Mouse (Mus musculus): Measurements from ENCODE around the gene Tmtc2. TPM values are rescaled to one million over a fixed set of nuclear protein-coding genes. Genes with fewer than 3 reads are reported as not detected.

The Tmtc2 gene
- total and polyA plus RNA-seq, 2 experiments from 2014 or later, result 1.5 to 4.5 TPM

DNA sequence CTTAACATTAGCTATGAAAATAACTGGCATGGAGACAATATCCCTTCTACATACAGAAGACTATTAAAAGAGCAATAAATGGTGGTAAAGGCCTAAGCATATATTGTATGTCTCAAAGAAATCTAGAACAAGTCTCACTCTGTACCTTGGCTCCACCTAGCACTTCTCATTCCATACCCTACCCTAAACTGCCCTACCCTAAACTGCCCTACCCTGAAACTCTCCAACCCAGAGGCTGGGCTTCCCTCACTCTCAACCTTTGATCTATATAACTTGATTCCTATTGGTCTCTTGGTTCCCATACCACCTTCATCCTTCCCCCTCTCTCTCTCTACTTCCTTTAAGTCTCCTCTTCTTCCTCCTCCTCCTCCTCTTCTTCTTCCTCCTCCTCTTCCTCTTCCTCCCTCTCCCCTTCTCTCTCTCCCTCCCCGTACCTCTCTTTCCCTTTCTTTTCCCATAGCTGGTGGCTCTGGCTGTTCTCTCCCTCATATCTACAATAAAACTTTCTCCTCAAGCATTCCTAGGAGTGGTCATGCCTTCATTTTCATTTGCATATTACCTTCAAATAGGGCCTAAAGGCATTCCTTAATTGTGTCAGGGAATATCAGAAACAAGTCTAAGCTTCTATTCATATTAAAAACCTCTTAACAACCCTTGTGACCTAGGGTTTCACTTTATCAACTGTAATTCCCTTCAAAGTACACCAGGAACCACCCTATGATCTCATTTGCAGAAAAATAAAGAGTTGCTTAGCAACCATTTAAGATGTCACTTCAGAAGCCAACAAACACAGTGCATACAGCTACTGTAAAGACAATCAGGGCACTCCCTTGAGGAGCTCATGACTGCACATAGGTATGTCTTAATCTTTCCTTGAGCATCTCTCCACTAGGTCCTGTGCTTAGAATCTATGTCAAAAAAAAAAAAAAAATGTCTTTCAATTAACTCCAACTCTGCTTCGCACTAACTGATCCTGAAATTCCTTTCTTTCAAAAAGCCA is 29.9 kb downstream of the Tmtc2 start:
- ATAC-seq (ENCODE audit: insufficient read depth, low read depth), result no peak
- no peak overlapping the region for H3K4me3 ChIP-seq (ENCODE audit: low read depth, low read length)
- no peaks in the 10 kb centered on the region for H3K9me3 ChIP-seq (replicated peaks; ENCODE audit: control insufficient read depth, low read length)
- H3K9ac ChIP-seq (replicated peaks; ENCODE audit: low read depth, low read length), result no peak overlapping the region
- no peaks in the 10 kb centered on the region for H3K36me3 ChIP-seq (replicated peaks; ENCODE audit: control insufficient read depth, insufficient read depth, low read length)
- no peaks in the 10 kb centered on the region for H3K27me3 ChIP-seq (ENCODE audit: control insufficient read depth, insufficient read depth, low read length)
- DNase-seq (ENCODE audit: low spot score), result no peak
- H3K4me2 ChIP-seq (ENCODE audit: low read depth, low read length), result no peak overlapping the region
- no peaks in the 10 kb centered on the region for H3K4me1 ChIP-seq (ENCODE audit: control insufficient read depth, insufficient read depth)
- TF ChIP-seq EP300 (IDR thresholded peaks at IDR 0.05; ENCODE audit: low read depth) (no peak), CTCF (IDR thresholded peaks at IDR 0.05; ENCODE audit: low read depth) (no peak)
- WGBS, result 87% methylated on average over 2 of the region's 2 CpGs
- H3K27ac ChIP-seq (ENCODE audit: low read depth), result no peak overlapping the region

DNA sequence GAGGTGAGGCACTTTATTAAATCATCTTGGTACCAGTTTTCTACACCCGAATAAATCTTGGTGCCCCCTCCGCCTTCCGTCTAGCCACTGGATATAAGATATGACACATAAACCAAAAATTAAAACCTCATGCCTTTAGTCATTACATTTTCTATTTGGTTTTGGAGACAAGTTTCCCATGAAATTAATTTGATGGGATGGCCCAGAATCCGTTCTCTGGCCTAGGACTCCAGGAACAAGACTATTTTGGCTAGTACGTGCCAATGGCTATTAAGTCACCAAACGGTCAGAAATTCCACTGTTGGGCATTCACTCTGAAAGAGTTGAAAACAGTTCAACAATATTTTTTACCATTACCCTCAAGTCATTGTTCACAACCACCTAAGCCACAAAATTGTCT is 32.2 kb downstream of the Tmtc2 start:
- no peak for DNase-seq (ENCODE audit: low spot score)
- no peak overlapping the region for H3K27ac ChIP-seq (ENCODE audit: low read depth)
- no peaks in the 10 kb centered on the region for H3K4me1 ChIP-seq (ENCODE audit: control insufficient read depth, insufficient read depth)
- H3K27me3 ChIP-seq (ENCODE audit: control insufficient read depth, insufficient read depth, low read length), result no peaks in the 10 kb centered on the region
- no peaks in the 10 kb centered on the region for H3K9me3 ChIP-seq (replicated peaks; ENCODE audit: control insufficient read depth, low read length)
- WGBS, result 92% methylated on average over 6 of the region's 6 CpGs
- no peak overlapping the region for H3K9ac ChIP-seq (replicated peaks; ENCODE audit: low read depth, low read length)
- ATAC-seq (ENCODE audit: insufficient read depth, low read depth), result no peak
- H3K36me3 ChIP-seq (replicated peaks; ENCODE audit: control insufficient read depth, insufficient read depth, low read length), result no peaks in the 10 kb centered on the region
- no peak overlapping the region for H3K4me2 ChIP-seq (ENCODE audit: low read depth, low read length)
- H3K4me3 ChIP-seq (ENCODE audit: low read depth, low read length), result no peak overlapping the region
- TF ChIP-seq EP300 (IDR thresholded peaks at IDR 0.05; ENCODE audit: low read depth) (no peak), CTCF (IDR thresholded peaks at IDR 0.05; ENCODE audit: low read depth) (no peak)

DNA sequence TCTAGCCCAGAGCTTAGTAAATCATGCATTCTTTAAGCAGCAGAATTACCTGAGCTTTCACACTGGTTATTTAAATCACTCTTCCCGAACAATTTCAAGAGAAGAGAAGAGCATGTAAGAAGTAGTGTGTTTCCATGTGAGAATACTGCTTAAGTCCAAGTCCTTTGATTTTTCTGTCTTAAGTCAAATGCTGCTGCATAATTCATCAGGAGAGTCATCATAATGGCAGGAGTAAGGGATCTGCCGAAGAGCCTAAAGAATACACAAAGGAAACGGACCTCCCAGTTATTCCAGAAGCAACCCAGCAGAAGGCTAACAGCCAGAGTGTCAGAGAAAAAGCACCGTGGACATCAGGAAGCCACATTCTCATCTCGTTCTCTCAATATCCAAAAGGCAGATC is 34.6 kb downstream of the Tmtc2 start:
- no peak overlapping the region for H3K4me3 ChIP-seq (ENCODE audit: low read depth, low read length)
- no peaks in the 10 kb centered on the region for H3K27me3 ChIP-seq (ENCODE audit: control insufficient read depth, insufficient read depth, low read length)
- H3K36me3 ChIP-seq (replicated peaks; ENCODE audit: control insufficient read depth, insufficient read depth, low read length), result no peaks in the 10 kb centered on the region
- TF ChIP-seq EP300 (IDR thresholded peaks at IDR 0.05; ENCODE audit: low read depth) (no peak), CTCF (IDR thresholded peaks at IDR 0.05; ENCODE audit: low read depth) (no peak)
- no peak overlapping the region for H3K4me2 ChIP-seq (ENCODE audit: low read depth, low read length)
- H3K4me1 ChIP-seq (ENCODE audit: control insufficient read depth, insufficient read depth), result no peaks in the 10 kb centered on the region
- ATAC-seq (ENCODE audit: insufficient read depth, low read depth) (no peak), DNase-seq (ENCODE audit: low spot score) (no peak)
- no peak overlapping the region for H3K27ac ChIP-seq (ENCODE audit: low read depth)
- no peaks in the 10 kb centered on the region for H3K9me3 ChIP-seq (replicated peaks; ENCODE audit: control insufficient read depth, low read length)
- H3K9ac ChIP-seq (replicated peaks; ENCODE audit: low read depth, low read length), result no peak overlapping the region
- 67% methylated on average over 5 of the region's 5 CpGs for WGBS

DNA sequence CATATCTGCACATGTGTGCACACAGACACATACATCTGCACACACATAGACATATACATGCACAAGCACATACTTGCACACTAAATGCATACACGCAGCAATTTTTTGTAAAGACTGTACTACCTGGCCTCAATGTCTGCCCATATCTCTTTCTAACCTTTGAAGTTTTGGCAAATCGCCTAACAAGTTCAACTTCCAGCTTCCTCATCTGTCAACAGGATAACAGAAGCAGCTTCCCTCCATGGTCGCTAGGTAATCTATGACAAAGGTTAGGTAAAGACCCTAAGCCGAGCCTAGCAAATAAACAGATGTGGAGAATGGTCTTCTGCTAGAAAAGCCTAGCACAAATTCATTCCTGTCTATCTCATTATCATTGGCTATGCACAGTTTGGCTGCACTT is 37.3 kb downstream of the Tmtc2 start:
- H3K4me2 ChIP-seq (ENCODE audit: low read depth, low read length), result no peak overlapping the region
- DNase-seq (ENCODE audit: low spot score), result no peak
- ATAC-seq (ENCODE audit: insufficient read depth, low read depth), result no peak
- no peak overlapping the region for H3K27ac ChIP-seq (ENCODE audit: low read depth)
- no peaks in the 10 kb centered on the region for H3K27me3 ChIP-seq (ENCODE audit: control insufficient read depth, insufficient read depth, low read length)
- H3K4me1 ChIP-seq (ENCODE audit: control insufficient read depth, insufficient read depth), result no peaks in the 10 kb centered on the region
- no peaks in the 10 kb centered on the region for H3K9me3 ChIP-seq (replicated peaks; ENCODE audit: control insufficient read depth, low read length)
- H3K9ac ChIP-seq (replicated peaks; ENCODE audit: low read depth, low read length), result no peak overlapping the region
- H3K4me3 ChIP-seq (ENCODE audit: low read depth, low read length), result no peak overlapping the region
- WGBS, result 60% methylated on average over 4 of the region's 4 CpGs
- TF ChIP-seq EP300 (IDR thresholded peaks at IDR 0.05; ENCODE audit: low read depth) (no peak), CTCF (IDR thresholded peaks at IDR 0.05; ENCODE audit: low read depth) (no peak)
- no peaks in the 10 kb centered on the region for H3K36me3 ChIP-seq (replicated peaks; ENCODE audit: control insufficient read depth, insufficient read depth, low read length)

DNA sequence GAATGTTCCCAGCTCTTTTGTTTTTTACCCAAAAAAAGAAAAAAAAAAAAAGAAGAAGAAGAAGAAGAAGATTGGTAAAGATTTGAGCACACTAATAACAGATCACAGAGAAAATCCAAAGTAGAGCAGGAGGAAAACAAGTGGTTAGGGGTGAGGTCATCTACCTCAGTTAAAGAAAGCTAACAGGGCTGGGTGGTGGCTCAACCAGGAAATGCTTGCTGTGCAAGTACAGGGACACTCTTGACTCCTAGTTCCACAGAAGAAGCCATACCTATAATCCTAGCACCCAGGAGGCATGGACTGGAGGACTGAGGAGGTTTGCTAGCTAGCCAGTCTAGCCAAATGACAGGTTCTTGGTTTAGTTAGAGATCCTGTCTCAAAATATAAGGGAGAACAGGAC is 38.4 kb downstream of the Tmtc2 start:
- Histone ChIP-seq H3K4me1 (ENCODE audit: control insufficient read depth, insufficient read depth) (peaks cover 2% of the 10 kb centered on the region; the same call in 1 of the 2 replicates), H3K9me3 (replicated peaks; ENCODE audit: control insufficient read depth, low read length) (no peaks in the 10 kb centered on the region), H3K4me2 (ENCODE audit: low read depth, low read length) (no peak overlapping the region), H3K27ac (ENCODE audit: low read depth) (no peak overlapping the region), H3K27me3 (ENCODE audit: control insufficient read depth, insufficient read depth, low read length) (no peaks in the 10 kb centered on the region), H3K4me3 (ENCODE audit: low read depth, low read length) (no peak overlapping the region), H3K9ac (replicated peaks; ENCODE audit: low read depth, low read length) (no peak overlapping the region), H3K36me3 (replicated peaks; ENCODE audit: control insufficient read depth, insufficient read depth, low read length) (no peaks in the 10 kb centered on the region)
- no peak for DNase-seq (ENCODE audit: low spot score)
- no peak for ATAC-seq (ENCODE audit: insufficient read depth, low read depth)
- TF ChIP-seq CTCF (IDR thresholded peaks at IDR 0.05; ENCODE audit: low read depth), result no peak
